In the genomic region with DNA sequence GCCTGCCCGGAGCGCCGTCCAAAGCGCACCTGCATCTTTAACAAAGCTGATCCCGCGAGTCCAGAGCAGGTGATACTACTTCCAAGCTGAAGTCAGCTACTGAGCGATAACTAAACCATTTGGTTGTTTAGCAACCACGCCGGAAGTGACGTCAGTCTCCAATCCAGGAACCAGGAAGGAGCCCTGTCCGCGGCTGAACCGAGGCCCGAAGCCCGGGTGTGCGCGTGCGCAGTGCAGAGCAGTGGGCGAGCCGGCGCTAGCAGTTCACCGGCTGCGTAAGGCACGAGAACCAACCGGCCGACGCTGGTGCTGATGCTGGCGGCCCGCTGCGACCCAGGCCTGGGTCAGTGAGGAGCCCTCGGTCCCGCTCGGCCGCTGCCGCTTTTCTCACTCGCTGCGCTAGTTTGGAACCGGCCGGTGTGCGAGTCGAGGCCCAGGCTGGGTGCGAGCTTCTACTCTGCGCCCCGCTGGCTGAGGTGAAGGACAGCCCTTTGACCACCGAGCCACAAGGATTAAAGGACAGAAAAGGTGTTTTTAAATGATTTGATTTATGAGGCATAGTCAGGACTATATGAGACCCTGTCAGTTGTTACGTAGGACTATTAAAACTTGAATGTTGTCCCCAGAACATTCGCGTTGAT, we compare ENCODE assay signal across 2 mouse cellular contexts.
TF ChIP-seq lines count a peak whose summit lies in the region.

A gene (minus strand): TSS at position 147 of the 641 bp plus-strand sequence.
A gene (plus strand): TSS at position 195 of the 641 bp plus-strand sequence.

TF ChIP-seq in C2C12, 6 proteins besides CTCF, POLR2A, EP300 and RAD21 (continued from another document):
- TF ChIP-seq MYOG (IDR thresholded peaks at IDR 0.05; ENCODE audit: control insufficient read depth, extremely low read depth, insufficient read length) (no peak), CEBPB (IDR thresholded peaks at IDR 0.05; ENCODE audit: low read depth) (no peak)

TF ChIP-seq in myocyte, 11 proteins besides CTCF, POLR2A, EP300 and RAD21 (continued from another document):
- TF ChIP-seq MAX (IDR thresholded peaks at IDR 0.05; ENCODE audit: low read depth) (no peak), SRF (IDR thresholded peaks at IDR 0.05; ENCODE audit: control insufficient read depth, insufficient read length, low read depth) (no peak), MYOD1 (IDR thresholded peaks at IDR 0.05; ENCODE audit: control insufficient read depth in 1 of 3, insufficient read length in 2 of 3, low read depth in 2 of 3) (peak in 1 of 3 experiments; percentile 32), USF1 (IDR thresholded peaks at IDR 0.05; ENCODE audit: low read depth) (no peak)
